Mouse (Mus musculus) kidney, adult 8-10 months (tissue): ENCODE measurements at regions not wholly inside any gene's neighbourhood (a gene's known extent, or its start where the extent isn't known, plus 50 kb on each side); places are given as distances from the start of the nearest gene placed in this dataset.

Experiments used
- DNase-seq, 2 experiments: peaks; one replicate each; pipeline ENCODE4 v3.0.0; 2022

DNA sequence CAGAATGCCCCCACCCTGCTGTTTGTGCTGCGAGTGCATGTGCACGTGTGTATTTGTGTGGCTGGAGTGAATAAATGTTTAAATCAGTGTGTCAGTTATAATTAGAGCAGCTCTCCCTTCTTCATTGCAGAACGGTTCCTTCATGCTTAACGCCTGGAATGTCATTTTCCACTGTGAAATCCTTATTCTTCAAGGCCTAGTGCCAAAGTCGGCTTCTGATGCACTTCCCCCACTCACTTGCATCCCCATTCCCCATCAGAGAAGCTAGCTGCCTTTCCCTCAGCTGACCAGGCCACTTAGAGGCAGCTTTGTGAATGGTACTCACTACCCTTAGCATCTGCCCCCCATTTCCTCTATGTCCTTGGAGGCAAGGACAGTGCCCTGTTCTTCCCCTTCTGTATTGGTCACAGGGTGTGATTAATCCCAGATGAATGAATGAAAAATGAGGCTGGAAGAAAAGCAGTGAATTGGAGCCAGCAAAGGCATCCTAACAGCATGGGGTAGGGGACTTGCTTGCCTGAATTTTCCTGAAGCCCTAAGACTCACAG, 162.6 kb downstream of the H2al1j start:
- no peak for DNase-seq

- DNase-seq = no peak
Observed at GRCm38 (mm10) chrX:11491235-11491634, 163.6 kb downstream of the H2al1j start.

DNA sequence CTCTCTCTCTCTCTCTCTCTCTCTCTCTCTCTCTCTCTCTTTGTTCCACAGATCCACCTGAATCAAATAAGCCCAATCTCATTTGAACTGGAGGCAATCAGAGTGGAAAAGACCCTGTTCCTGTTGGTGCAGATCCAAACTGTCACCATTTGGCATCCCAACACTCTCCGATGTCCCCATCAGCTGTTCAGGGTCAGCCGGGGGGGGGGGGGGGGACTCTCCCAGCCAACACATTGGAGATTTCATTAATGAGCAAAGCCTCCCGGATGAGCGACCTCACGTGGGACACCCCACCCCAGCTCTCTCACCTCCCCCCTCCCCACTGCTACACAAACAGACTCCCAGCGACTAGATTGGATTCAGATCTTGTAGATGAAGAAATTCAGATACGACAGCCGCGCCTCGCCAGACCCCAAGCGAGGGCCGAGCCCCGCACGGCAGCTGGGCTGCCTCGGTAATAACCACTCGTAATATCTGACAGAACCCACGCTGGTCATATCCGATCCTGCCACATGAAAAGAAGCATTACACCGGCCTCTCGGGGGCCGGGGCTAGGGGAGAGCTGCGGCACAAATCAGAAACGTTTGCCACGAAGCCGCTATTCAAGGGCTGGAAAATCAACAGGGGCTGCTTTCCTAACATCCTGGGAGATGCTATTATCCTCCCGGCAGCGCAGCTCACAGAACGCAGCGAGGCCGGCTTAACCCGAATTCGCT, 164.2 kb downstream of the H2al1j start:
- DNase-seq = no peak

- DNase-seq = no peak
Observed at GRCm38 (mm10) chrX:11493526-11494245, 166.1 kb downstream of the H2al1j start.

GRCm38 (mm10) chrX:11494246-11494630, 166.6 kb downstream of the H2al1j start:
- no peak for DNase-seq

DNA sequence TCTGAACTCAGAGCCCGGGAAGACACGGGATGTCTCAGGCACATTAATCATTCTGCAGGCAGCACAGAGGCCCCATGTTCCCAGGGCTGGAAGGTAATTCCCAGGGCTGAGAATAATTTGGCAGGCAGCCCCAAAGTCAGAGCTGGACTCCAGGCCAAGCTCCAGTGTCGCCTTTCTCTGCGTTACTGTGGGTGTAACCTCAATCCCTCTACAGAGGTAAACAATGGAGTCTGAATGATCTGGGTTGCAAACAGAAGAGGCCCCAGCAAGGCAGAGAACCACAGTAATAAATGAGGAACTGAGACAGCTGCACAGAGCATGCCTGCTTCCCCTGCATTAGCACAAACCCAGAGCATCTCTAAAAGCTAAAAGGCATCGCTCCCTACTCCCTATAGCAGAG, 184.8 kb downstream of the H2al1j start:
- DNase-seq = peak in 1 of 2 experiments; percentile 20

GRCm38 (mm10) chrX:11512928-11513327, 185.3 kb downstream of the H2al1j start:
- peak in 1 of 2 experiments; percentile 17 for DNase-seq

GRCm38 (mm10) chrX:11523791-11524190, 196.2 kb downstream of the H2al1j start:
- DNase-seq = no peak

DNA sequence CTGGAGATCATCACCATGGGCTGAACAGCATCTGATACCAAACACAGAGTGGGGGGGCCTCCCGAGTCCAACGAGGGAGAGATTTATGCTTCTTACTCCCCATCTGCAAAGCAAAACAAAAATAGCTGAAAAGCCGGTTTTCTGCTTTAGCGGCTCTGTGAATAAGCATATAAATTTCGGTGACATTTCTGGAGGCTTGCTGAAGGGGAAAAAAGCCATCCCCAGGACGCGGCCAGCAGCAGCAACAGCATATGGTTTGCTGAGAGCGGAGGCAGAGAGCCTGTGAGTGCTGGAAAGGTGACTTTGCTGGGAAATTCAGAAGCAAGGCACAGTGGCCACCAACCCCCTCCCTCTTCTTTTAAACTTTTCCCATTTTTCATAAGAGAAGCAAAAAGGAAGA, 197.7 kb downstream of the H2al1j start:
- no peak for DNase-seq

DNA sequence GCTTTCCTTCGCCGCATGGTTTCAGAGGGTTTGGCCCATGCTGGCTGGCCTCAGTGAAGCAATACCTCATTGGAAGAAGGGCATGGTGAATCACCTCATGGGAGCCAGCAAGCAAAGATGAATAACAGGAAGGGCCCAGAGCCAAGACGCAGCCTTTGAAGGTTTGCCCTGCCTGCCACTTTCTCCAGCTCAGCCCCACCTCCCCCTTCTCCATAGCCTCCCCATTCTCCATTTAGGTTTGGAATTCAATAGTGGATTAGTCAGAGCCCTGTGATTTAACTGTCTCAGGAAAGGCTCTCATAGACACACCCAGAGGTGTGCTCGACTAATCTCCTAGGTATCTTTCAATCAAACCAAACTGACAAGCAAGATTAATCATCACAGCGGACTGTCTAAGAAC, 201.0 kb downstream of the H2al1j start:
- no peak for DNase-seq

DNA sequence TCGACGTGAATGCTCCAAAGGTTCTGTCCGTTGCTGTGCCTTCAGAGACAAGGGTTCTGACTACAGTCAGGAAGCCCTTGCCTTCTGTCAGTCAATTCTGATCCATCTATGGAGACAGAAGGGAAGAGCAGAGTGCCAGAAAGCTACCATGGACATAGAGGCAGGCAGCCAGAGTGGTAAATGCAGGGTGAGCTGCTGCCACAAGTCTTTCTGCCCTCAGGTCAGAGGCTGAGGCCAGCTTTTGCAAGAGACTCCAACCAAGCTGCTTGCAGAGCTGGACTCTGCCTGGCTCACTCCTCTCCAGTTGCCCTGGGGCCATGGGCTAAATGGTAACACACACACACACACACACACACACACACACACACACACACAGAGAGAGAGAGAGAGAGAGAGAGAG, 201.6 kb downstream of the H2al1j start:
- no peak for DNase-seq

- DNase-seq = no peak
Observed at GRCm38 (mm10) chrX:11532817-11533216, 205.2 kb downstream of the H2al1j start.

DNA sequence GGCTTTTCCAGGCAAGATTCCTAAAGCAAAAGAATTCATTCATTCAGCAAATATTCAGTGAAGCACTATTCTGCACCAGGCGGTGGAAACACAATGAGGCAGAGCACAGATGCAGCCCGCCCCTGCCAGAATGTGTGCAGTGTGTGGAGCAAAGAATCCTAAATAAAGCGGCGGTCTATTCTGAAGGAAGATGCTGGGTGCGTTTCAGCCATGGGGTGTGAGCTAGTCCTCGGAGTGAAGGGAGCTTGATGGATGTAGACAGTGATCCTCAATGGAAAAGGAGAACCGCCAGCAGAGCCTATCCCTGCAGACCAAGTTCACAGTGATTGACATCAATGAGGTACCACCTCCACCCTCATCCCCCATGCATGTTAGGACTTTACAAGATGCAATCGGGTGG, 206.2 kb downstream of the H2al1j start:
- no peak for DNase-seq

- no peak for DNase-seq
Observed at GRCm38 (mm10) chrX:11541011-11541410, 213.4 kb downstream of the H2al1j start.

GRCm38 (mm10) chrX:11550164-11550851, 222.7 kb downstream of the H2al1j start:
- DNase-seq = no peak

DNA sequence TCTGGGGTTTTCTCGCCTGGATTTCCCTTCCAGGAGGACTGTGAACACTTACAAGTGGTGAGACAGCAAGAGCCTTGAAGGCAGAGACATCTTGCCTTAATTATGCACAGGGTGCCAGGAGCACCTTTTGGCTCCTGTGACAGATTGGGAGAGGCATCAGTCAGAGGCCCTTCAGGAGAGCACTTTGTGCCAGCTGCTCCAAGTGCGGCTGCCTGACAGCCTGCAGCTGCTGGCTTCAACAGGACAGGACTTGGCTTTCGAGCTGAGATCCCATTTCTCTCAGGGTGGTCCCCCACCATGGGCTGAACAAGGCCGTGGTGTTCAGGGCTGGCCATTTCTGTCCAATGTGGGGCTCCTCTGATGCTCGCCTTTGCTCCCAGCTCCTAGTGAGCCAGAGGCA, 224.6 kb downstream of the H2al1j start:
- DNase-seq = no peak

DNA sequence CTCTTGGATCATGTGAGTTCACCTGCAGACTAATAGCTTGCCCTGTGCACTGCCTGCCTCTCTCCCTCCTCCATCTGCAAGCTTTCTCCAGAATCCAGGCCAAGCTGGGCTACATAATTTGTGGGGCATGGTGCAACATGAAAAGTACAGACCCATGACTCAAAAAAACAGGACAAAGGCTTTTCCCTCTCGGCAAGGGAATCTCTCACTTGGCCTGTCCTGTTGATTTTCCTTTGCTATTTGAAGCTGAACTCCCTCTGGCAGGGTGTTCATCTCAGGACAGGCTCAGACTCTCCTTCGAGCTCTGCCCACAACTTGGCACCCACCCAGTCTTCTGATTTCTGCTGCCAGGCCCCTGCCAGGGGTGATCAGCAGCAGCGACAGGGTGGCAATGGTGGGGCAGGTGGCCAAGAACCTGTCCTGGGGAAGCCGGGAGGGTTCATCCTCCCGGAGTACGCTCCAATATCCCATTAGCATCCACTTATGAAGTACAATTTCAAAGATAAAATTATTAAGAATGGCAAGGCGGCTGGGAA, 227.5 kb downstream of the H2al1j start:
- no peak for DNase-seq

DNA sequence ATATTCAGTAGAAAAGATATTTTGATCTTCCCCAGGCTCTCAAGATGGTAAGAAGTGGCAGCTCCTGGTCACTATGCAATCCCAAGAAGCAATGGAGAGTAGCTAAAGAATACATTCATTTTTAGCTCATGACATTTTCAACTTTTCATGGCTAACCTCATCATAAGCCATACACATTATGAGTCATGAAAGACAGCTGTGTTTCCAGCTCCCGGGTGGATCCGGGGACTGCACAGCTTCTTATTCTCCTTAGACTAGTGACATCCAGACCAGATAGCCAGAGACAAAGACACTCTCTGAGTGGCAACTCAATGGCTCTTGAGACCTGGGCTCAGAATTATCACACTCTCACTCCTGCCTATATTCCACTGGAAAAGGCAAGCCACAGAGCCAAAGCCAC, 230.6 kb downstream of the H2al1j start:
- DNase-seq = no peak

- DNase-seq = no peak
Observed at GRCm38 (mm10) chrX:11560550-11561276, 233.1 kb downstream of the H2al1j start.

- no peak for DNase-seq
Observed at GRCm38 (mm10) chrX:11565888-11566287, 238.3 kb downstream of the H2al1j start.

DNA sequence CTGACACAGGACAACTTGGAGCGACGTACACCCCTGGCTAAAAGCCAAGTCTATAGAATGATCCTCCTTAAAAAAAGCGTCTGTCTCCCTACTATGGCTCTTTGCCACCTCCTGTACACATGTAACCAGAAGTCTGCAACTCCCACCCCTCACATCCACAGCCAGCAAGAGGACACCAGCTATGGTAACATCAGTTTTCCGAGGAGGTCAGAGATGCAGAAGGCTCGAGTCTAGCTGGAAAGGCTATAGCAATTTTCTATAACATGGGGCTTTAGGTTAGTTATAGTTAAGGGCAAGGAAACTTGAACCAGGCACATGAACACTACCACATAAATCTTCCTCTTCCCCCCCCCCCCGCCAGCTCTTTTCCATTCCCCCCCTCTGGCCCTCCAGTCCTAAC, 240.2 kb downstream of the H2al1j start:
- no peak for DNase-seq

DNA sequence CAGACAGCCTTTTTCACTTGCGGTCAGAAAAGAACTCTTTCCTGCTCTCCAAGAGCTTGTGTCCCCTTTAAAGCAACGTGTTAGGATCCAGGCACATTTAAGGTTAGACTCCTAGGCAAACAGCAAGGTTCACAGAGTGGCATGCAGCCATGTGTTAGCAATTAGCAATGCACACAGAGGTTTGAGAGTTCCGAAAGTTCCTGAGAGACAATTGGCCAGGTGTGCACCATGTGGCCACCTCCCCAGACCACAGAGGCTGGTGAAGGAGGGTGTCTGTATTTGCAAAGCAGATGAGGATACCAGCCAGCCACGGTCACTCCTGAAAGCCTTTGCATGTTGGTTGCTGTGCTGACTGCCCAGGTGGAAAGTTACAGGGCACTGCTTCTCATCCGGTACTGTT, 240.6 kb downstream of the H2al1j start:
- peak; percentile 6 to 27 for DNase-seq

GRCm38 (mm10) chrX:11574354-11574753, 246.7 kb downstream of the H2al1j start:
- peak in 1 of 2 experiments; percentile 8 for DNase-seq
